Comparison of ENCODE assay signal across 8 mouse cellular contexts in genomic region chr5:32784726-32785125, GRCm38 (mm10). TPM values are rescaled to one million over a fixed set of nuclear protein-coding genes. Genes with fewer than 3 reads are reported as not detected.
DNase-seq lines count a peak whose midpoint lies in the region; ATAC-seq and TF ChIP-seq lines count a peak whose summit lies in the region.
"Had no signal": no experiment of that assay in that cellular context is flagged by ENCODE, and none has a peak within 500 bp of the region (broad histone marks: within the 10 kb centered on the region; RNA-seq: fewer than 3 reads in every experiment).

No protein-coding gene starts in this region.

- H3K9ac ChIP-seq in lung, postnatal 0 days (replicated peaks; ENCODE audit: low read depth): peak overlapping the region; percentile 46
- H3K9ac ChIP-seq in embryonic facial prominence, embryonic 15.5 days: 0 out of 2 replicates have a peak overlapping the region, but pooled peaks have one; percentile 58
- H3K9ac ChIP-seq in limb, embryonic 11.5 days (ENCODE audit: low read length): peak overlapping the region; percentile 62

- TF ChIP-seq EP300 in lung, postnatal 0 days (IDR thresholded peaks at IDR 0.05): no peak

- peak overlapping the region; percentile 86 for H3K4me2 ChIP-seq in lung, postnatal 0 days (replicated peaks; ENCODE audit: low read depth, low read length)
- peak overlapping the region; percentile 69 for H3K4me2 ChIP-seq in embryonic facial prominence, embryonic 15.5 days (replicated peaks)
- H3K4me2 ChIP-seq in limb, embryonic 11.5 days (ENCODE audit: low read depth, severe bottlenecking): peak overlapping the region; percentile 76

- no peak for DNase-seq in lung, postnatal 0 days (ENCODE audit: low spot score)
- no peak for DNase-seq in lung, postnatal 10 days
- DNase-seq in limb, embryonic 11.5 days (ENCODE audit: low spot score): no peak
- DNase-seq in layer of hippocampus, adult 8-10 months (ENCODE audit: low spot score in 2 of 2): no peak
- no peak for DNase-seq in left cerebral cortex, adult 8-10 months (ENCODE audit: low spot score in 2 of 2)

- no peaks in the 10 kb centered on the region for H3K27me3 ChIP-seq in lung, postnatal 0 days (replicated peaks; ENCODE audit: insufficient read depth, low read length)
- H3K27me3 ChIP-seq in embryonic facial prominence, embryonic 15.5 days: no peaks in the 10 kb centered on the region
- H3K27me3 ChIP-seq in limb, embryonic 11.5 days (ENCODE audit: control insufficient read depth, insufficient read depth, low read length): no peaks in the 10 kb centered on the region
- H3K27me3 ChIP-seq in small intestine, adult 2 months (ENCODE audit: control insufficient read depth, insufficient read depth, low read length): no peaks in the 10 kb centered on the region

- peaks cover 3% of the 10 kb centered on the region; the same call in 1 of the 2 replicates for H3K4me1 ChIP-seq in lung, postnatal 0 days (ENCODE audit: insufficient read depth, low read depth, low read length)
- H3K4me1 ChIP-seq in embryonic facial prominence, embryonic 15.5 days: 0 out of 2 replicates have a peak, but pooled peaks cover 6% of the 10 kb centered on the region
- no peaks in the 10 kb centered on the region for H3K4me1 ChIP-seq in limb, embryonic 11.5 days (ENCODE audit: control insufficient read depth, insufficient read depth, low read length)
- H3K4me1 ChIP-seq in small intestine, adult 2 months (ENCODE audit: control insufficient read depth, insufficient read depth, insufficient read length, low read length): no peaks in the 10 kb centered on the region

- no peak for TF ChIP-seq CTCF in lung, postnatal 0 days (IDR thresholded peaks at IDR 0.05)
- no peak for TF ChIP-seq CTCF in small intestine, adult 2 months (IDR thresholded peaks at IDR 0.05; ENCODE audit: extremely low read depth, insufficient read length, insufficient replicate concordance, low read depth, low read length)

- peak overlapping the region; percentile 87 for H3K4me3 ChIP-seq in lung, postnatal 0 days (ENCODE audit: low read depth, low read length)
- peak overlapping the region; percentile 83 for H3K4me3 ChIP-seq in embryonic facial prominence, embryonic 15.5 days (replicated peaks)
- peak overlapping the region; percentile 66 for H3K4me3 ChIP-seq in limb, embryonic 11.5 days (ENCODE audit: low read depth, low read length)
- peak overlapping the region; percentile 79 for H3K4me3 ChIP-seq in small intestine, adult 2 months (ENCODE audit: low read depth, low read length)

- peak overlapping the region; percentile 38; the same call in 1 of the 2 replicates for H3K27ac ChIP-seq in lung, postnatal 0 days (ENCODE audit: low read length)
- H3K27ac ChIP-seq in embryonic facial prominence, embryonic 15.5 days (replicated peaks): no peak overlapping the region
- no peak overlapping the region for H3K27ac ChIP-seq in limb, embryonic 11.5 days (replicated peaks; ENCODE audit: low read depth, low read length)
- H3K27ac ChIP-seq in small intestine, adult 2 months (ENCODE audit: insufficient read depth, low read depth, low read length): peak overlapping the region; percentile 19; the same call in 1 of the 2 replicates

- 18% methylated on average over 5 of the region's 5 CpGs for WGBS in lung, postnatal 0 days
- WGBS in embryonic facial prominence, embryonic 15.5 days: 20% methylated on average over 5 of the region's 5 CpGs
- WGBS in limb, embryonic 11.5 days: 28% methylated on average over 5 of the region's 5 CpGs
- 9% methylated on average over 5 of the region's 5 CpGs for WGBS in small intestine, adult 2 months

- no peaks in the 10 kb centered on the region for H3K9me3 ChIP-seq in lung, postnatal 0 days (ENCODE audit: low read length)
- H3K9me3 ChIP-seq in embryonic facial prominence, embryonic 15.5 days (replicated peaks): no peaks in the 10 kb centered on the region
- H3K9me3 ChIP-seq in limb, embryonic 11.5 days (ENCODE audit: control insufficient read depth, low read length): no peaks in the 10 kb centered on the region

- H3K36me3 ChIP-seq in lung, postnatal 0 days (ENCODE audit: insufficient read depth, low read length): no peaks in the 10 kb centered on the region
- H3K36me3 ChIP-seq in embryonic facial prominence, embryonic 15.5 days: peaks cover 5% of the 10 kb centered on the region; the same call in 1 of the 2 replicates
- peaks cover 2% of the 10 kb centered on the region; the same call in 1 of the 2 replicates for H3K36me3 ChIP-seq in limb, embryonic 11.5 days (ENCODE audit: control insufficient read depth, insufficient read depth, low read length)
- H3K36me3 ChIP-seq in small intestine, adult 2 months (ENCODE audit: control insufficient read depth, insufficient read depth, low read length): 0 out of 2 replicates have a peak, but pooled peaks cover 2% of the 10 kb centered on the region

- no peak; the same call in 1 of the 2 replicates for TF ChIP-seq POLR2A in small intestine, adult 2 months (IDR thresholded peaks at IDR 0.05; ENCODE audit: low read depth, low read length)

- no peak; the same call in 1 of the 2 replicates for ATAC-seq in lung, postnatal 0 days
- ATAC-seq in embryonic facial prominence, embryonic 15.5 days (ENCODE audit: insufficient number of reproducible peaks, low FRiP score, low TSS enrichment, low read depth): no peak
- no peak for ATAC-seq in limb, embryonic 11.5 days (ENCODE audit: insufficient number of reproducible peaks, low FRiP score, low TSS enrichment, low read depth)

RNA-seq across cellular contexts. Expression of gene Pisd, which starts 0.7 kb away (rescaled TPM):
- 67.0 and 72.7 TPM in 2 replicates for polyA plus RNA-seq in lung, postnatal 0 days (2015; fragmentation: Nextera tagmentation; extraction: Ambion mirVana)
- 59.0 and 60.9 TPM in 2 replicates for polyA plus RNA-seq in embryonic facial prominence, embryonic 15.5 days (2015; fragmentation: Nextera tagmentation; extraction: Ambion mirVana)
- polyA plus RNA-seq in limb, embryonic 11.5 days (2014; fragmentation: Nextera tagmentation; extraction: Ambion mirVana): 57.2 and 61.3 TPM in 2 replicates
- 62.1 and 222 TPM in 2 replicates for polyA plus RNA-seq in small intestine, adult 2 months (2012; rRNA removed)
- total RNA-seq in layer of hippocampus, adult 8-10 months (2022): 10 to 100 TPM; 60.9 to 65.6 (median 65.0) TPM
- 10 to 100 TPM; 55.4 to 61.4 (median 58.9) TPM for total RNA-seq in left cerebral cortex, adult 8-10 months (2022)

RNA-seq across cellular contexts. Expression of gene Gm20671, which starts 42.2 kb away (rescaled TPM):
- not detected in 2 replicates for polyA plus RNA-seq in lung, postnatal 0 days (2015; fragmentation: Nextera tagmentation; extraction: Ambion mirVana)
- polyA plus RNA-seq in embryonic facial prominence, embryonic 15.5 days (2015; fragmentation: Nextera tagmentation; extraction: Ambion mirVana): not detected in 2 replicates
- polyA plus RNA-seq in limb, embryonic 11.5 days (2014; fragmentation: Nextera tagmentation; extraction: Ambion mirVana): not detected in 2 replicates
- polyA plus RNA-seq in small intestine, adult 2 months (2012; rRNA removed): 9.8 and 17.1 TPM in 2 replicates
- total RNA-seq in layer of hippocampus, adult 8-10 months (2022): not detected
- not detected for total RNA-seq in left cerebral cortex, adult 8-10 months (2022)
- total RNA-seq: common myeloid progenitor, adult 5-6 weeks had no signal

Comparison
In these comparisons a context has a peak if more than half of its experiments do, and no peak if none do; other contexts are left out.
1. H3K27ac ChIP-seq: peak in lung, postnatal 0 days (single experiment) and small intestine, adult 2 months (single experiment); none in embryonic facial prominence, embryonic 15.5 days (single experiment) and limb, embryonic 11.5 days (single experiment).
2. RNA of gene Gm20671, which starts 42.2 kb away (polyA plus RNA-seq): 9.8 to 17.1 TPM in small intestine, adult 2 months; not detected in lung, postnatal 0 days, not detected in embryonic facial prominence, embryonic 15.5 days and not detected in limb, embryonic 11.5 days; every median in the first group is over 10 times any median in the second.
3. Peak in every context shown above with its lines, with median percentiles within 50 percentile points of each other: H3K4me2 ChIP-seq, H3K4me3 ChIP-seq and H3K9ac ChIP-seq.